ENCODE assay signal across 28 mouse cellular contexts in genomic region chr8:122001339-122002115, GRCm38 (mm10). TPM values are rescaled to one million over a fixed set of nuclear protein-coding genes. Genes with fewer than 3 reads are reported as not detected.
DNase-seq lines count a peak whose midpoint lies in the region; ATAC-seq and TF ChIP-seq lines count a peak whose summit lies in the region.
"Had no signal": no experiment of that assay in that cellular context is flagged by ENCODE, and none has a peak within 500 bp of the region (broad histone marks: within the 10 kb centered on the region; RNA-seq: fewer than 3 reads in every experiment).

No protein-coding gene starts in this region.

- peak; percentile 29 for TF ChIP-seq EP300 in lung, postnatal 0 days (IDR thresholded peaks at IDR 0.05)

- H3K27ac ChIP-seq in lung, postnatal 0 days (ENCODE audit: low read length) = peak overlapping the region; percentile 73
- no peak overlapping the region for H3K27ac ChIP-seq in limb, embryonic 10.5 days
- H3K27ac ChIP-seq: embryonic facial prominence, embryonic 15.5 days; forebrain, embryonic 15.5 days; heart, embryonic 13.5 days; hindbrain, embryonic 15.5 days had no signal

- no peak for TF ChIP-seq CTCF in lung, postnatal 0 days (IDR thresholded peaks at IDR 0.05)

- H3K36me3 ChIP-seq in lung, postnatal 0 days (ENCODE audit: insufficient read depth, low read length) = peaks cover 12% of the 10 kb centered on the region
- H3K36me3 ChIP-seq in limb, embryonic 10.5 days = peaks cover 94% of the 10 kb centered on the region

- H3K4me2 ChIP-seq in lung, postnatal 0 days (replicated peaks; ENCODE audit: low read depth, low read length) = no peak overlapping the region
- H3K4me2 ChIP-seq: embryonic facial prominence, embryonic 15.5 days; forebrain, embryonic 15.5 days; heart, embryonic 13.5 days; hindbrain, embryonic 15.5 days had no signal

- H3K27me3 ChIP-seq in lung, postnatal 0 days (replicated peaks; ENCODE audit: insufficient read depth, low read length) = no peaks in the 10 kb centered on the region
- no peaks in the 10 kb centered on the region for H3K27me3 ChIP-seq in limb, embryonic 10.5 days (ENCODE audit: low read depth, poor library complexity, severe bottlenecking)
- H3K27me3 ChIP-seq: embryonic facial prominence, embryonic 15.5 days; forebrain, embryonic 15.5 days; heart, embryonic 13.5 days; hindbrain, embryonic 15.5 days had no signal

- no peaks in the 10 kb centered on the region for H3K4me1 ChIP-seq in lung, postnatal 0 days (ENCODE audit: insufficient read depth, low read depth, low read length)
- no peaks in the 10 kb centered on the region for H3K4me1 ChIP-seq in limb, embryonic 10.5 days

- peak; percentile 39; the same call in 1 of the 2 replicates for ATAC-seq in frontal cortex, adult (ENCODE audit: low TSS enrichment)
- peak; percentile 90 for ATAC-seq in lung, postnatal 0 days
- no peak for ATAC-seq in erythroblast, adult 5-6 weeks (replicated peaks; ENCODE audit: low FRiP score, poor library complexity, severe bottlenecking)
- ATAC-seq: forebrain, embryonic 15.5 days; inflammation-experienced regulatory T-cells, adult 6 months had no signal

- H3K9ac ChIP-seq in lung, postnatal 0 days (replicated peaks; ENCODE audit: low read depth) = no peak overlapping the region
- H3K9ac ChIP-seq: embryonic facial prominence, embryonic 15.5 days; forebrain, embryonic 15.5 days; heart, embryonic 13.5 days; hindbrain, embryonic 15.5 days had no signal

- H3K9me3 ChIP-seq in lung, postnatal 0 days (ENCODE audit: low read length) = no peaks in the 10 kb centered on the region
- no peaks in the 10 kb centered on the region for H3K9me3 ChIP-seq in limb, embryonic 10.5 days (replicated peaks)
- H3K9me3 ChIP-seq: embryonic facial prominence, embryonic 15.5 days; forebrain, embryonic 15.5 days; heart, embryonic 13.5 days; hindbrain, embryonic 15.5 days had no signal

- 66% methylated on average over 15 of the region's 15 CpGs for WGBS in lung, postnatal 0 days
- 96% methylated on average over 15 of the region's 15 CpGs for WGBS in limb, embryonic 10.5 days

- no peak for DNase-seq in frontal cortex, postnatal 36 days (ENCODE audit: low spot score in 2 of 2)
- DNase-seq in lung, postnatal 0 days (ENCODE audit: low spot score) = peak; percentile 80
- DNase-seq in lung, postnatal 36 days = peak; percentile 68
- DNase-seq in cerebellum, adult 9-10 months = no peak
- DNase-seq in limb, embryonic 10.5 days (ENCODE audit: low spot score) = no peak
- DNase-seq: adrenal gland, adult 8-10 months; adrenal gland, postnatal 36 days; cerebellum, adult 2 months; cerebellum, postnatal 14 days; embryo, embryonic 11 days; gastrocnemius, postnatal 36 days; heart, adult 11 months; heart, postnatal 36 days had no signal

- H3K4me3 ChIP-seq in lung, postnatal 0 days (ENCODE audit: low read depth, low read length) = no peak overlapping the region
- no peak overlapping the region for H3K4me3 ChIP-seq in limb, embryonic 10.5 days
- H3K4me3 ChIP-seq: embryonic facial prominence, embryonic 15.5 days; forebrain, embryonic 15.5 days; heart, embryonic 13.5 days; hindbrain, embryonic 15.5 days had no signal

RNA-seq across cellular contexts. Expression of gene Banp, which starts 52.0 kb away (rescaled TPM):
- 17.1 and 30.7 TPM in 2 replicates for polyA plus RNA-seq in lung, postnatal 0 days (2015; fragmentation: Nextera tagmentation; extraction: Ambion mirVana)
- total RNA-seq in erythroblast, adult 5-6 weeks (2015; ENCODE audit: low replicate concordance) = 6.1 and 25.0 TPM in 2 replicates
- total RNA-seq in erythroblast, adult 5-6 weeks (2017; ENCODE audit: low replicate concordance) = 20.4 and 45.8 TPM in 2 replicates
- 55.4 and 60.0 TPM in 2 replicates for polyA plus RNA-seq in limb, embryonic 10.5 days (2016; fragmentation: Nextera tagmentation; extraction: Ambion mirVana)

RNA-seq across cellular contexts. Expression of gene Car5a, which starts 56.8 kb away (rescaled TPM):
- 0.37 and 0.61 TPM in 2 replicates for polyA plus RNA-seq in lung, postnatal 0 days (2015; fragmentation: Nextera tagmentation; extraction: Ambion mirVana)
- total RNA-seq in erythroblast, adult 5-6 weeks (2015; ENCODE audit: low replicate concordance) = not detected in 2 replicates
- not detected in 2 replicates for total RNA-seq in erythroblast, adult 5-6 weeks (2017; ENCODE audit: low replicate concordance)
- polyA plus RNA-seq in limb, embryonic 10.5 days (2016; fragmentation: Nextera tagmentation; extraction: Ambion mirVana) = 0.20 TPM in 1 of 2 replicates, not detected in the other
- total RNA-seq: adrenal gland, adult 8-10 months; adrenal gland, postnatal 36 days; common myeloid progenitor, adult 5-6 weeks; gastrocnemius, adult 18-20 months; gastrocnemius, postnatal 36 days; heart, postnatal 36 days; MEL had no signal
- polyA plus RNA-seq: C2C12; embryonic facial prominence, embryonic 11.5 days; forebrain, embryonic 11.5 days; heart, postnatal 0 days; hindbrain, embryonic 11.5 days; inflammation-experienced regulatory T-cells, adult 6 months had no signal

Comparison
In these comparisons a context has a peak if more than half of its experiments do, and no peak if none do; other contexts are left out.
1. DNase-seq: peak in lung, postnatal 0 days (single experiment) and lung, postnatal 36 days (single experiment); none in frontal cortex, postnatal 36 days (0 of 2), cerebellum, adult 9-10 months (single experiment) and limb, embryonic 10.5 days (single experiment).